Mouse (Mus musculus) myocyte (in vitro differentiated cells): Measurements from ENCODE around the gene Fundc2.
A peak's percentile ranks its signal among the peaks of the same experiment; 100 is the strongest.

Experiments used
- CEBPB ChIP-seq: IDR thresholded peaks from 2 replicates; pipeline ENCODE4 v1.6.1; 2011; ENCODE audit warnings: mild to moderate bottlenecking, moderate library complexity; ENCODE audit not compliant: poor library complexity, insufficient read depth, severe bottlenecking
- E2F4 ChIP-seq: IDR thresholded peaks from one replicate; pipeline ENCODE4 v1.6.1; 2011; ENCODE audit warnings: mild to moderate bottlenecking, control low read depth, moderate library complexity; ENCODE audit not compliant: insufficient read depth
- MAX ChIP-seq: IDR thresholded peaks from one replicate; pipeline ENCODE4 v1.6.1; 2011; ENCODE audit warnings: low read depth, mild to moderate bottlenecking, control low read depth
- MYOD1 ChIP-seq, 3 experiments: IDR thresholded peaks; one replicate each; pipeline ENCODE4 v1.6.1; 2011; ENCODE audit warnings: control low read depth in 2 of 3, low read depth in 2 of 3, mild to moderate bottlenecking in 2 of 3, moderate library complexity in 1 of 3; ENCODE audit not compliant: insufficient read length in 2 of 3, control insufficient read depth in 1 of 3
- MYOG ChIP-seq, 3 experiments: IDR thresholded peaks; one replicate each; pipeline ENCODE4 v1.6.1; 2011; ENCODE audit warnings: control low read depth in 2 of 3, low read depth in 2 of 3, mild to moderate bottlenecking in 2 of 3; ENCODE audit not compliant: insufficient read length in 2 of 3, control insufficient read depth in 1 of 3, insufficient read depth in 1 of 3
- POLR2A ChIP-seq: IDR thresholded peaks from one replicate; pipeline ENCODE4 v1.6.1; 2011; ENCODE audit warnings: low read depth, mild to moderate bottlenecking, control low read depth, moderate library complexity; ENCODE audit not compliant: insufficient read length
- POLR2AphosphoS2 ChIP-seq: IDR thresholded peaks from one replicate; pipeline ENCODE4 v1.6.1; 2011; ENCODE audit warnings: low read depth, control low read depth; ENCODE audit not compliant: insufficient read length
- TCF12 ChIP-seq: IDR thresholded peaks from one replicate; pipeline ENCODE4 v1.6.1; 2011; ENCODE audit warnings: mild to moderate bottlenecking, control low read depth; ENCODE audit not compliant: poor library complexity, insufficient read depth, severe bottlenecking
- TCF3 ChIP-seq: IDR thresholded peaks from one replicate; pipeline ENCODE4 v1.6.1; 2011; ENCODE audit warnings: low read depth, control low read depth; ENCODE audit not compliant: insufficient read length
- USF1 ChIP-seq: IDR thresholded peaks from one replicate; pipeline ENCODE4 v1.6.1; 2011; ENCODE audit warnings: low read depth, mild to moderate bottlenecking, control low read depth, moderate library complexity

GRCm38 (mm10) chrX:75382195-75382771 is at the start of gene Fundc2, which contains the start of gene F8:
- TF ChIP-seq E2F4 (no peak), MYOD1 (IDR thresholded peaks at IDR 0.05; ENCODE audit: control insufficient read depth in 1 of 3, insufficient read length in 2 of 3, low read depth in 2 of 3) (peak; percentile 2 to 79 (median 48)), MAX (no peak), POLR2A (peak; percentile 79), TCF3 (no peak), CEBPB (no peak), USF1 (no peak), POLR2AphosphoS2 (peak; percentile 55), TCF12 (no peak), MYOG (IDR thresholded peaks at IDR 0.05; ENCODE audit: control insufficient read depth in 1 of 3, insufficient read depth in 1 of 3, insufficient read length in 2 of 3, low read depth in 2 of 3) (peak in 2 of 3 experiments; percentile 40 to 81)
